Mouse (Mus musculus): ENCODE results near the gene Cd24a. TPM values are rescaled to one million over a fixed set of nuclear protein-coding genes. Genes with fewer than 3 reads are reported as not detected.
A peak's percentile ranks its signal among the peaks of the same experiment; 100 is the strongest.

Cd24a gene
- polyA plus RNA-seq, 1 experiment from 2014 or later: 623 TPM

DNA sequence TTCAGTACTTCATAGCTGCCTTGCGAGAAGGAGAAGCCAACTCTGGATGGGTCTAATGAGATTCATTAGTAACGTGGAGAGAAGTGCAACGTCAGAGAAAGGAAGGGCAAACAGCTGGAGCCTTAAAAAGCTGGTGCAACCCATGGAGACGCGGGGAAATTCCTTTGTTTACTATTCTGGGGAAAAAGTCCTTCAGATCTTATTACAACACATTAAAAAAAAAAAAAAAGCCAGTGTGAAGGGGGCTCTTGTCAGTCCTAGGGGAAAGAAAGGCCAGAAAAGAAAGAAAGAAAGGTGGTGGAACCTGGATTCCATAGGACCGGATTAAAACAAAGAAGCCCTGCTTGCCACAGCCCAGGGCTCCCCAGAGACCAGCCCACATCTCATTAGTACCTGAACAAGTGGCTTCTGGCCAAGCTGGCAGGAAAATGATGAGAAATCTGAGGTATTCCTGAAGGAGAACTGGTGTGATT lies 41.0 kb downstream of the Cd24a start:
- no peak for DNase-seq (ENCODE audit: low spot score)
- Histone ChIP-seq H3K27ac (peak overlapping the region; percentile 85), H3K4me3 (peak overlapping the region; percentile 19; the same call in 1 of the 2 replicates), H3K4me1 (peaks cover 46% of the 10 kb centered on the region), H3K36me3 (no peaks in the 10 kb centered on the region), H3K27me3 (ENCODE audit: low read depth, poor library complexity, severe bottlenecking) (no peaks in the 10 kb centered on the region), H3K9me3 (replicated peaks) (no peaks in the 10 kb centered on the region)
- WGBS: 9% methylated on average over 6 of the region's 6 CpGs

DNA sequence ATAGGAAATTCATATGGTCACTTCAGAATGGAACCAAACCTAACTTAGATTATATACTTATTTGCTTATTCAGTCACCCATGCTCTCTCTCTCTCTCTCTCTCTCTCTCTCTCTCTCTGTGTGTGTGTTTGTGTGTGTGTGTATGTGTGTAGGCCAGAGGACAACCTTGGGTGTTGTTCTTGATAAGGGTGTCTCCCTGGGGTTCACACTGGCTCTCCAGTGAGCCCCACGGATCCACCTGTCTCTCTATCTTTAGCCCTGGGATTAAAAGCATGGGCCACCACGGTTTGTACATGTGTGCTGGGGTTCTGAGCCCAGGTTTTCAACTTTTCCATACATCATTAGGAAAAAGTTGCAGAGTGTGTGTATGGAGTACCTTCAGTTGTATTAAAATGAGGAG lies 41.9 kb downstream of the Cd24a start:
- Histone ChIP-seq H3K27ac (peak overlapping the region; percentile 85; the same call in 1 of the 2 replicates), H3K4me3 (no peak overlapping the region), H3K4me1 (peaks cover 52% of the 10 kb centered on the region), H3K9me3 (replicated peaks) (no peaks in the 10 kb centered on the region), H3K36me3 (no peaks in the 10 kb centered on the region), H3K27me3 (ENCODE audit: low read depth, poor library complexity, severe bottlenecking) (no peaks in the 10 kb centered on the region)
- DNase-seq (ENCODE audit: low spot score): no peak
- 91% methylated on average over 2 of the region's 2 CpGs for WGBS

DNA sequence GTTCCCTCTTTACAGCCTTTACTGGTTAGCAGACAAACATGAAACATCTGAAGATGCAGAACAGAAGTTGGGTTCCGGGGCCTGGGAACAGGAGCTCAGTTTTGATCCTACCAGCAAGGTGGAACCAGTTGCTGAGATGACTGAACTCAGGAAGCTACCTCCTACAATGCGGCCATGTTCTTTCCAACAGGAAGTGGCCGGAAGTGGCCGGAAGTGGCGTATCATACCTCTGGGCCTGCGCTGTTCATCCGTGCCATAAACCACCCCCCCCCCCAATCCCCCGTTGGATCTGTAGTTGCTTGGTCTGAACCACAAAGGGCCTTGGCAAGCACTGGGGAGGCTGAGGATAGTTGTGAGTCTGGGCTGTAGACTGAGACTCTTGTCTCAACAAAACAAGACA lies 45.4 kb downstream of the Cd24a start:
- Histone ChIP-seq H3K36me3 (peaks cover 6% of the 10 kb centered on the region), H3K27me3 (ENCODE audit: low read depth, poor library complexity, severe bottlenecking) (no peaks in the 10 kb centered on the region), H3K9me3 (replicated peaks) (0 out of 2 replicates have a peak, but pooled peaks cover 6% of the 10 kb centered on the region), H3K4me3 (no peak overlapping the region), H3K27ac (peak overlapping the region; percentile 81), H3K4me1 (peaks cover 63% of the 10 kb centered on the region)
- 93% methylated on average over 8 of the region's 8 CpGs for WGBS
- no peak for DNase-seq (ENCODE audit: low spot score)

DNA sequence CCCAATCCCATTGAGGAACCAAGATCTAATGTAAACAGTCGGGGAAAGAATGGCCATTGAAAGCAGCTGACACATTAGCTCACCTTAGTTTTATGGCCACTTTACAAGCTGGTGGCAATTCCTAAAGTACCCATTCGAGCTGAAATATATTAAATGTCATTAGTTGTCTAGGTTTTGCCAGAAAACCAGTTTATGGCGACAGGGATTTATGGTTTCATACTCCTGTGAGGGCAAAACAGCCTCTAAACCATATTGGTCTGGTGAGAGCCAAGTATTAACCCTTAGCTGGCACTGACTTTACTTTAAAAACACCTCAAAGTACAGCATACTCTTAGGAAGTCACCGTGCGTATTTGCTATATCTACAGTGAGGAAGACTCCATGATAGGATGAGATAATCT lies 46.3 kb downstream of the Cd24a start:
- Histone ChIP-seq H3K27ac (peak overlapping the region; percentile 81), H3K9me3 (replicated peaks) (0 out of 2 replicates have a peak, but pooled peaks cover 6% of the 10 kb centered on the region), H3K27me3 (ENCODE audit: low read depth, poor library complexity, severe bottlenecking) (no peaks in the 10 kb centered on the region), H3K36me3 (peaks cover 6% of the 10 kb centered on the region), H3K4me1 (peaks cover 54% of the 10 kb centered on the region), H3K4me3 (peak overlapping the region; percentile 15; the same call in 1 of the 2 replicates)
- DNase-seq (ENCODE audit: low spot score): no peak
- WGBS: 33% methylated on average over 5 of the region's 5 CpGs

DNA sequence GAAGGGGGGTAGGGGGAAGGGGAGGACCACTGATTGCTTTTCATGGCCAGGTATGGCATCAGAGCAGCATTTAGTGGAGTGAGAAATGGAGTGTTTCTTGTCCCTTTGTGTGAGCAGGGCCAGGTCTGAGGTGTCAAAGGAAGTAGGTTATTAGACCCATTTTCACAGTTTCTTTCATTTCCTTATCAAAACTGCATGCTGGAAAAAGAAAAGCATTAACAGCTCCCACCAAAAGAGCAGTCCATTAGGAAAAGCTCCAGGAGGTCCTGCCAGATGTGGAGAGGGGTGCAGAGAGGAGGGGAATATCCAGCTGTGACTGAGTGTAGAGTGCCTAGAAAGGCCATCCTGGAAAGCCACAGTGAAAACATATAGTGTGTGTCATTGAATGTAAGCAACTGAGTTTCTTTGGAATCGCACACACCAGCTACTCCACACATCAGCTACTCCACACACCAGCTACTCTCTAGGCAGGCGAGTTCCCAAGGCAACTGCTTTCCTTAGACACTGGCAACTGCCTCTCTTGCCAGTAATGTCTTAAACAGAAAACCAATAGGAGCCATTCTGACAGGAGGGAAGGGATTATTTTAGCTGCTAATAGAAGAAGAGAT lies 46.8 kb downstream of the Cd24a start:
- Histone ChIP-seq H3K9me3 (replicated peaks) (0 out of 2 replicates have a peak, but pooled peaks cover 6% of the 10 kb centered on the region), H3K4me1 (peaks cover 49% of the 10 kb centered on the region), H3K27me3 (ENCODE audit: low read depth, poor library complexity, severe bottlenecking) (no peaks in the 10 kb centered on the region), H3K4me3 (peak overlapping the region; percentile 15; the same call in 1 of the 2 replicates), H3K36me3 (peaks cover 6% of the 10 kb centered on the region), H3K27ac (peak overlapping the region; percentile 81)
- WGBS: 56% methylated on average over 2 of the region's 2 CpGs
- peak; percentile 57 for DNase-seq (ENCODE audit: low spot score)

DNA sequence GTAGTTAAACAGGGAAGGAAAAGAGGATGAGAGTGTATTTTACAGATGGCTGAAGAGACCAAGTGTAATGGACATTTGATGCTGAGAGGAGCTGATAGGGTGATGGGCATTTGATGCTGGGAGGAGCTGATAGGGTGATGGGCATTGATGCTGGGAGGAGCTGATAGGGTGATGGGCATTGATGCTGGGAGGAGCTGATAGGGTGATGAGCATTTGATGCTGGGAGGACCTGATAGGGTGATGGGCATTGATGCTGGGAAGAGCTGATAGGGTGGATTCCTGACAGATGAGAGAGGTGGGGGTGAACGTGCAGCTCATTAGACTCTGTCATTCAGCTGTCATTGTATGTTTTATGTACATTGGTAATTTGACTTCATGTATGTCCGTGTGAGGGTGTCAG lies 47.5 kb downstream of the Cd24a start:
- DNase-seq (ENCODE audit: low spot score): no peak
- H3K27me3 ChIP-seq (ENCODE audit: low read depth, poor library complexity, severe bottlenecking): no peaks in the 10 kb centered on the region
- no peak overlapping the region for H3K4me3 ChIP-seq
- WGBS: 73% methylated on average over 2 of the region's 2 CpGs
- H3K36me3 ChIP-seq: peaks cover 6% of the 10 kb centered on the region
- H3K9me3 ChIP-seq (replicated peaks): 0 out of 2 replicates have a peak, but pooled peaks cover 6% of the 10 kb centered on the region
- H3K27ac ChIP-seq: peak overlapping the region; percentile 81
- peaks cover 47% of the 10 kb centered on the region for H3K4me1 ChIP-seq

DNA sequence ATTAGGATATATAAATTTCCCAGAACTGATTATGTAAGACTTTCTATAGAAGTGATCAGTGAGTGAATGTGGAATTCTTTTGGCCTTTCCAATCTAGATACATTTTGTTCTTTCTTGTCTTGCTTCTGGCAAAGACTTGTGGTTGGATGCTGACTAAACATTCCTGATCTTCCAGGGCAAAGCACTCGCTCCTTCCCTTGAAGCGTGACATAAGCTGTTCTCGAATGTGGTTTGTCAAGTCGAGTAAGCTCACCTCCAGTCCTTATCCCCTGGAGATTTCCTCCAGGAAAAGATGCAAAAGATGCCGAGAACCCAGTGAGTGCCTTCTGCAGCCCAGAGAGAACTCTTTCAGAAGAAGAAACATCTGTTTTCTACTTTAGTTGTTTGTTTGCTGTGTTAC lies 51.1 kb downstream of the Cd24a start:
- Histone ChIP-seq H3K4me3 (no peak overlapping the region), H3K9me3 (replicated peaks) (0 out of 2 replicates have a peak, but pooled peaks cover 6% of the 10 kb centered on the region), H3K4me1 (peaks cover 39% of the 10 kb centered on the region), H3K36me3 (peaks cover 6% of the 10 kb centered on the region), H3K27ac (no peak overlapping the region; the same call in 1 of the 2 replicates), H3K27me3 (ENCODE audit: low read depth, poor library complexity, severe bottlenecking) (no peaks in the 10 kb centered on the region)
- no peak for DNase-seq (ENCODE audit: low spot score)
- 79% methylated on average over 5 of the region's 5 CpGs for whole genome bisulfite sequencing

DNA sequence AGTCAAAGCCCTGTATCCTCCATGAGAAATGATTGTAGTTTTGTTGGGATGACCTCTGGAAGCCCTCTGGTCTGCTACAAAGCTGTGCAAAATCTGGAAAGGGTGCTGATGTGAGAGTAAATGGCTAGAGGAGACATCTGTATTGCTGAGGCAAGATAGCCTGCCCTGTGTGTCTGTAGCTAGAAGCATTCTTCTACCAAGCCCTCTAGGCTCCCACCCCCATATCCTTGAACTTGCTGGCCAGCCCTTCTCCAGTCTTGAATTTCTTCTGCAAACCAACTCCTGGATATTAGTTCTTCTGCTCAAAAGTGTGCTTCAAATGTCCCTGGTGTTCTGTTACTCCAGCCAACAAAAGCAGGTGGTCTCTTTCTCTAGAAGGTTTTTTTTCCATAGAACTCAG lies 51.8 kb downstream of the Cd24a start:
- no peaks in the 10 kb centered on the region for H3K27me3 ChIP-seq (ENCODE audit: low read depth, poor library complexity, severe bottlenecking)
- 0 out of 2 replicates have a peak, but pooled peaks cover 6% of the 10 kb centered on the region for H3K9me3 ChIP-seq (replicated peaks)
- H3K27ac ChIP-seq: no peak overlapping the region; the same call in 1 of the 2 replicates
- DNase-seq (ENCODE audit: low spot score): no peak
- H3K36me3 ChIP-seq: peaks cover 6% of the 10 kb centered on the region
- H3K4me1 ChIP-seq: peaks cover 40% of the 10 kb centered on the region
- no peak overlapping the region for H3K4me3 ChIP-seq

DNA sequence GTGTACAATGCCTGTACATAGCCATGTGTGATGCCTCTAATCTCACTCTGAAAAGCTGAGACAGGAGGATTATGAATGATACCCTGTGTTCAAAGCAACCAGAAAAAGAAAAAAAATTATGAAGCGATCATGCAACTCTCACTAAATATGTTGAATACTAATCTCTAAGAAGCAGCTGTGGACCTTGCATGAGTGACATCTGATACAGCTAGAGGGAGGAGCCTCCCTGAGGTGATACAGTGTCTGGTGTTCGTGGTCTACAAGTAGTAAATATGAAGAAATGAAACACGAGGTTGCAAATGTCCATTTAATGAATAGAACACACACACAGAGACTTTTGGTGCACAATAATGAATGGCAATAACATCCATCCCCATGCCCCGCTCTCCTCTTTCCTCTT lies 52.5 kb downstream of the Cd24a start:
- no peak for DNase-seq (ENCODE audit: low spot score)
- 82% methylated on average over 4 of the region's 4 CpGs for WGBS
- Histone ChIP-seq H3K9me3 (replicated peaks) (0 out of 2 replicates have a peak, but pooled peaks cover 6% of the 10 kb centered on the region), H3K4me3 (no peak overlapping the region), H3K36me3 (peaks cover 6% of the 10 kb centered on the region), H3K27me3 (ENCODE audit: low read depth, poor library complexity, severe bottlenecking) (no peaks in the 10 kb centered on the region), H3K27ac (no peak overlapping the region), H3K4me1 (peaks cover 33% of the 10 kb centered on the region)

DNA sequence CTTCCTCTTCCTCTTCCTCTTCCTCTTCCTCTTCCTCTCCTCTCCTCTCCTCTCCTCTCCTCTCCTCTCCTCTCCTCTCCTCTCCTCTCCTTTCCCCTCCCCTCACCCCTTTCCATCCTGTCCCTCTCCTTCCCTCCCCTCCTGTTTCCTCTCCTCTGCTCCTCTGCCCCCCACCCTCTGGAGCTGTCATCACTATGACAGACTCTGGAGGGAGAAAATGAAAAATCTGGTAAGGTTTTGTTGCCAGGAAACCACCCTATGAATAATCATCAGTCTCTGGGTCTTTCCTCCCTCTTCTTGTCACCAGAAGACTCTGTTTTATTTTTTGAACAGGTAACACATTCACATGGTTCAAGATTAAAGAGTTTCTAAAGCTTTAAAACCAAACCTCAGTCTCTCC lies 53.0 kb downstream of the Cd24a start:
- 0 out of 2 replicates have a peak, but pooled peaks cover 6% of the 10 kb centered on the region for H3K9me3 ChIP-seq (replicated peaks)
- H3K4me3 ChIP-seq: no peak overlapping the region
- no peak for DNase-seq (ENCODE audit: low spot score)
- H3K4me1 ChIP-seq: peaks cover 29% of the 10 kb centered on the region
- peak overlapping the region; percentile 25; the same call in 1 of the 2 replicates for H3K27ac ChIP-seq
- no peaks in the 10 kb centered on the region for H3K27me3 ChIP-seq (ENCODE audit: low read depth, poor library complexity, severe bottlenecking)
- H3K36me3 ChIP-seq: peaks cover 6% of the 10 kb centered on the region

DNA sequence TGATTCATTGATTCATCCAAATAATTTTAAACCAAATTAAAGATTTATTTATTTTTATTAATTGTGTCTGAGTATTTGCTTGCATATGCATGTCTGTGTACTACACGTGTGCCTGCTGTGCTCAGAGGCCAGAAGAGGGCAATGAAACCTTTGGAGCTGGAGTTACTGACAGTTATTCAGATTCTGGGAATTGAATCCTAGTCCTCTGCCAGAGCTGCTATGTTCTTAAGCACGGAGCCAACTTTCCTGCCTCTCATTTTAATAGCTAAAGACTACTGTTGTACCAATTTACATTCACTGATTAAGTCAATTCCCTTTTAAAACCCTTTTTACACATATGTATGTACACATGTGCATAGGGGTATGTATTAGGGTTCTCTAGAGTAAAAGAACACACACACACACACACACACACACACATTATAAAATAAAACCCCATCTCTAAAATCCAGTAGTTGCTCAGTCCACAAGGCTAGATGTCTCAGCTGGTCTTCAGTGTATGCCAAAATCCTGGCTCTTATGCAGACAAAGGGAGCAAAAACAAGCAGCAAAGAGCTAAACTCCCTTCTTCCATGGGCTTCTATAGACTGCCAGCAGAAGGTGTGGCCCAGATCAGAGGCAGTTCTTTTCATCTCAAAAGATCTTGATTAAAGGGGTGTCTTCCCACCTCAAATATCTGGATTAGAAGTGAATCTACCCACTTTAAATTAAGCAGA lies 53.7 kb downstream of the Cd24a start:
- Histone ChIP-seq H3K4me3 (no peak overlapping the region), H3K36me3 (peaks cover 5% of the 10 kb centered on the region), H3K9me3 (replicated peaks) (0 out of 2 replicates have a peak, but pooled peaks cover 3% of the 10 kb centered on the region), H3K27me3 (ENCODE audit: low read depth, poor library complexity, severe bottlenecking) (no peaks in the 10 kb centered on the region), H3K4me1 (peaks cover 29% of the 10 kb centered on the region), H3K27ac (0 out of 2 replicates have a peak overlapping the region, but pooled peaks have one; percentile 25)
- DNase-seq (ENCODE audit: low spot score): no peak
- 76% methylated on average over 2 of the region's 2 CpGs for WGBS

DNA sequence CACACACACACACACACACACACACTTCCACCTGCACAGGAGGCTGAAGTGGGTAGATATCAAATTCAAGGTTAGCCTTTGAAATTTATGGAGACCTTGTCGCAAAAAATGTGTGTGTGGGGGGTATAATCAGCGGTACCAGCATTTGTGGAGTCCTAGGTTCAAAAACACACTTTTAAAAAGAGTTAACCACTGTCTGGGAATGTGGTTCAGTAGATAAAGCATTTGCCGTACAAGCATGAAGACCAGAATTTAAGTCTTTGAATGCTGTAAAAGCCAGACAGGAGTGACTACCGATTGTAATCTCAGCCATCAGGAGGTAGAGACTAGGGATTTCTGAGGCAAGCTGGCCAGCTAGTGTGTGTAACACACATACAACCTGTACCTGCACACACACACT lies 55.0 kb downstream of the Cd24a start:
- H3K4me1 ChIP-seq: peaks cover 29% of the 10 kb centered on the region
- no peaks in the 10 kb centered on the region for H3K36me3 ChIP-seq
- DNase-seq (ENCODE audit: low spot score): no peak
- H3K27me3 ChIP-seq (ENCODE audit: low read depth, poor library complexity, severe bottlenecking): no peaks in the 10 kb centered on the region
- no peak overlapping the region for H3K4me3 ChIP-seq
- H3K27ac ChIP-seq: no peak overlapping the region; the same call in 1 of the 2 replicates
- 87% methylated on average over 4 of the region's 4 CpGs for WGBS
- H3K9me3 ChIP-seq (replicated peaks): no peaks in the 10 kb centered on the region

All from limb, embryonic 10.5 days (tissue).